22 mouse cellular contexts compared by ENCODE assay signal in genomic region chr19:4055216-4055946, GRCm38 (mm10). TPM values are rescaled to one million over a fixed set of nuclear protein-coding genes. Genes with fewer than 3 reads are reported as not detected.
DNase-seq lines count a peak whose midpoint lies in the region; ATAC-seq and TF ChIP-seq lines count a peak whose summit lies in the region.
"Had no signal": no experiment of that assay in that cellular context is flagged by ENCODE, and none has a peak within 500 bp of the region (broad histone marks: within the 10 kb centered on the region; RNA-seq: fewer than 3 reads in every experiment).

No protein-coding gene starts in this region.

- H3K4me1 ChIP-seq in kidney, embryonic 16.5 days (ENCODE audit: insufficient read depth, low read length), result no peaks in the 10 kb centered on the region
- peaks cover 73% of the 10 kb centered on the region for H3K4me1 ChIP-seq in E14TG2a.4 (replicated peaks; ENCODE audit: low read depth, low read length)
- H3K4me1 ChIP-seq in forebrain, embryonic 10.5 days, result 0 out of 2 replicates have a peak, but pooled peaks cover 6% of the 10 kb centered on the region
- no peaks in the 10 kb centered on the region for H3K4me1 ChIP-seq in neural tube, embryonic 15.5 days
- H3K4me1 ChIP-seq: hindbrain, embryonic 12.5 days had no signal

- H3K4me3 ChIP-seq in kidney, embryonic 16.5 days (ENCODE audit: low read length), result no peak overlapping the region
- H3K4me3 ChIP-seq in E14TG2a.4 (replicated peaks; ENCODE audit: low read length), result peak overlapping the region; percentile 59
- no peak overlapping the region for H3K4me3 ChIP-seq in forebrain, embryonic 10.5 days
- H3K4me3 ChIP-seq in neural tube, embryonic 15.5 days (replicated peaks), result no peak overlapping the region
- H3K4me3 ChIP-seq: erythroblast, embryonic 14.5 days; heart, embryonic 13.5 days; hindbrain, embryonic 12.5 days had no signal

- no peaks in the 10 kb centered on the region for H3K36me3 ChIP-seq in kidney, embryonic 16.5 days (ENCODE audit: insufficient read depth, low read length)
- H3K36me3 ChIP-seq in E14TG2a.4 (ENCODE audit: insufficient read depth, low read length), result no peaks in the 10 kb centered on the region
- H3K36me3 ChIP-seq in forebrain, embryonic 10.5 days (replicated peaks), result no peaks in the 10 kb centered on the region
- no peaks in the 10 kb centered on the region for H3K36me3 ChIP-seq in neural tube, embryonic 15.5 days
- H3K36me3 ChIP-seq: heart, embryonic 13.5 days; hindbrain, embryonic 12.5 days had no signal

- H3K9me3 ChIP-seq in kidney, embryonic 16.5 days (ENCODE audit: low read length), result no peaks in the 10 kb centered on the region; the same call in 1 of the 2 replicates
- peaks cover 3% of the 10 kb centered on the region; the same call in 1 of the 2 replicates for H3K9me3 ChIP-seq in E14TG2a.4 (ENCODE audit: low read length)
- no peaks in the 10 kb centered on the region for H3K9me3 ChIP-seq in forebrain, embryonic 10.5 days
- H3K9me3 ChIP-seq in neural tube, embryonic 15.5 days (replicated peaks), result no peaks in the 10 kb centered on the region
- H3K9me3 ChIP-seq: hindbrain, embryonic 12.5 days had no signal

- H3K27me3 ChIP-seq in kidney, embryonic 16.5 days (ENCODE audit: insufficient read depth, low read length), result no peaks in the 10 kb centered on the region
- H3K27me3 ChIP-seq in E14TG2a.4 (ENCODE audit: insufficient read depth, low read length), result no peaks in the 10 kb centered on the region
- H3K27me3 ChIP-seq in forebrain, embryonic 10.5 days (ENCODE audit: poor library complexity, severe bottlenecking), result no peaks in the 10 kb centered on the region
- H3K27me3 ChIP-seq in neural tube, embryonic 15.5 days (replicated peaks), result no peaks in the 10 kb centered on the region
- H3K27me3 ChIP-seq: heart, embryonic 13.5 days; hindbrain, embryonic 12.5 days had no signal

- H3K9ac ChIP-seq in kidney, embryonic 16.5 days (replicated peaks; ENCODE audit: low read length), result no peak overlapping the region
- no peak overlapping the region for H3K9ac ChIP-seq in neural tube, embryonic 15.5 days (replicated peaks)
- H3K9ac ChIP-seq: heart, embryonic 13.5 days; hindbrain, embryonic 12.5 days had no signal

- no peak for ATAC-seq in kidney, embryonic 16.5 days (ENCODE audit: low FRiP score, low TSS enrichment)
- no peak for ATAC-seq in neural tube, embryonic 15.5 days (ENCODE audit: low FRiP score)
- ATAC-seq: midbrain, embryonic 16.5 days had no signal

- DNase-seq in kidney, adult 11 months, result peak; percentile 76
- peak; percentile 83 for DNase-seq in cerebellum, adult 9-11 months
- peak; percentile 67 for DNase-seq in kidney, postnatal 14 days
- no peak for DNase-seq in left cerebral cortex, postnatal 4 days
- no peak for DNase-seq in forebrain, embryonic 10.5 days (ENCODE audit: extremely low spot score, low spot score)
- DNase-seq: adrenal gland, postnatal 10 days; gastrocnemius, postnatal 25 days; layer of hippocampus, postnatal 36 days; spleen, adult 18-20 months had no signal

- H3K27ac ChIP-seq in kidney, embryonic 16.5 days (ENCODE audit: low read length), result no peak overlapping the region
- no peak overlapping the region for H3K27ac ChIP-seq in forebrain, embryonic 10.5 days
- H3K27ac ChIP-seq in neural tube, embryonic 15.5 days (replicated peaks), result no peak overlapping the region
- H3K27ac ChIP-seq: heart, embryonic 13.5 days; hindbrain, embryonic 12.5 days; kidney, postnatal 0 days; macrophage; stomach, postnatal 0 days had no signal

- intact Hi-C loops in left cerebral cortex, postnatal 4 days (cut with DNase I), result no loop called here

- H3K4me2 ChIP-seq in kidney, embryonic 16.5 days (replicated peaks; ENCODE audit: low read depth, low read length), result no peak overlapping the region
- no peak overlapping the region for H3K4me2 ChIP-seq in neural tube, embryonic 15.5 days
- H3K4me2 ChIP-seq: heart, embryonic 13.5 days; hindbrain, embryonic 12.5 days had no signal

- TF ChIP-seq CTCF in E14TG2a.4 (conservative IDR thresholded peaks at IDR 0.05; ENCODE audit: low read length), result no peak

- WGBS in kidney, embryonic 16.5 days, result 75% methylated on average over 8 of the region's 8 CpGs
- WGBS in forebrain, embryonic 10.5 days, result 79% methylated on average over 8 of the region's 8 CpGs
- 82% methylated on average over 8 of the region's 8 CpGs for WGBS in neural tube, embryonic 15.5 days

RNA-seq across cellular contexts. Expression of gene Gstp3, which starts 4.0 kb away (rescaled TPM):
- polyA plus RNA-seq in kidney, embryonic 16.5 days (2015; fragmentation: Nextera tagmentation; extraction: Ambion mirVana), result 0.36 and 0.49 TPM in 2 replicates
- not detected for total RNA-seq in left cerebral cortex, postnatal 4 days (2021)
- not detected in 2 replicates for polyA plus RNA-seq in forebrain, embryonic 10.5 days (2016; fragmentation: Nextera tagmentation; extraction: Ambion mirVana)
- polyA plus RNA-seq in neural tube, embryonic 15.5 days (2015; fragmentation: Nextera tagmentation; extraction: Ambion mirVana), result 1.1 TPM in 1 of 2 replicates, not detected in the other
- total RNA-seq: gastrocnemius, postnatal 25 days; layer of hippocampus, postnatal 36 days had no signal
- polyA plus RNA-seq: hindbrain, embryonic 12.5 days; kidney, postnatal 0 days; macrophage; midbrain, embryonic 16.5 days; neural tube, embryonic 11.5 days had no signal

RNA-seq across cellular contexts. Expression of gene Gstp2, which starts 9.6 kb away (rescaled TPM):
- 2.5 and 9.6 TPM in 2 replicates for polyA plus RNA-seq in kidney, embryonic 16.5 days (2015; fragmentation: Nextera tagmentation; extraction: Ambion mirVana)
- total RNA-seq in left cerebral cortex, postnatal 4 days (2021), result 10 to 100 TPM; 27.2 to 31.6 TPM
- 0.27 and 0.46 TPM in 2 replicates for polyA plus RNA-seq in forebrain, embryonic 10.5 days (2016; fragmentation: Nextera tagmentation; extraction: Ambion mirVana)
- polyA plus RNA-seq in neural tube, embryonic 15.5 days (2015; fragmentation: Nextera tagmentation; extraction: Ambion mirVana), result 1.9 and 7.6 TPM in 2 replicates
- polyA plus RNA-seq: erythroblast, embryonic 14.5 days; macrophage had no signal

RNA-seq across cellular contexts. Expression of gene Gstp1, which starts 17.6 kb away (rescaled TPM):
- 526 and 535 TPM in 2 replicates for polyA plus RNA-seq in kidney, embryonic 16.5 days (2015; fragmentation: Nextera tagmentation; extraction: Ambion mirVana)
- 100 to 1,000 TPM; 288 to 297 TPM for total RNA-seq in left cerebral cortex, postnatal 4 days (2021)
- 412 and 423 TPM in 2 replicates for polyA plus RNA-seq in forebrain, embryonic 10.5 days (2016; fragmentation: Nextera tagmentation; extraction: Ambion mirVana)
- polyA plus RNA-seq in neural tube, embryonic 15.5 days (2015; fragmentation: Nextera tagmentation; extraction: Ambion mirVana), result 552 and 568 TPM in 2 replicates

RNA-seq across cellular contexts. Expression of gene Cabp2, which starts 26.0 kb away (rescaled TPM):
- 0.21 and 0.96 TPM in 2 replicates for polyA plus RNA-seq in kidney, embryonic 16.5 days (2015; fragmentation: Nextera tagmentation; extraction: Ambion mirVana)
- total RNA-seq in left cerebral cortex, postnatal 4 days (2021), result not detected
- not detected in 2 replicates for polyA plus RNA-seq in forebrain, embryonic 10.5 days (2016; fragmentation: Nextera tagmentation; extraction: Ambion mirVana)
- not detected in 2 replicates for polyA plus RNA-seq in neural tube, embryonic 15.5 days (2015; fragmentation: Nextera tagmentation; extraction: Ambion mirVana)
- total RNA-seq: gastrocnemius, postnatal 25 days; layer of hippocampus, postnatal 36 days had no signal
- polyA plus RNA-seq: erythroblast, embryonic 14.5 days; heart, embryonic 13.5 days; hindbrain, embryonic 12.5 days; limb, embryonic 14.5 days; macrophage; midbrain, embryonic 16.5 days; neural tube, embryonic 11.5 days; stomach, postnatal 0 days; urinary bladder, adult 2 months had no signal

RNA-seq across cellular contexts. Expression of gene Cdk2ap2, which starts 41.6 kb away (rescaled TPM):
- 135 and 138 TPM in 2 replicates for polyA plus RNA-seq in kidney, embryonic 16.5 days (2015; fragmentation: Nextera tagmentation; extraction: Ambion mirVana)
- total RNA-seq in left cerebral cortex, postnatal 4 days (2021), result 10 to 100 TPM; 27.5 to 28.3 TPM
- 85.8 and 86.6 TPM in 2 replicates for polyA plus RNA-seq in forebrain, embryonic 10.5 days (2016; fragmentation: Nextera tagmentation; extraction: Ambion mirVana)
- polyA plus RNA-seq in neural tube, embryonic 15.5 days (2015; fragmentation: Nextera tagmentation; extraction: Ambion mirVana), result 88.7 and 99.0 TPM in 2 replicates

Comparison
In these comparisons a context has a peak if more than half of its experiments do, and no peak if none do; other contexts are left out.
1. DNase-seq: peak in kidney, adult 11 months (single experiment), cerebellum, adult 9-11 months (single experiment) and kidney, postnatal 14 days (single experiment); none in left cerebral cortex, postnatal 4 days (single experiment) and forebrain, embryonic 10.5 days (single experiment).